Mouse (Mus musculus) heart, embryonic 15.5 days (tissue): ENCODE data around the gene Clmn. TPM values are rescaled to one million over a fixed set of nuclear protein-coding genes. Genes with fewer than 3 reads are reported as not detected.

Source experiments
- ATAC-seq: fragments of 200-750 bp; cut with Nextera tagmentation; replicated peaks from 2 replicates; pipeline ENCODE4 v1.8.0; 2017; ENCODE audit warnings: low read depth, moderate TSS enrichment; ENCODE audit not compliant: insufficient number of reproducible peaks, insufficient read depth, low FRiP score
- H3K27ac ChIP-seq: fragments of 300-500 bp; sonication (generic); 2 replicates; pipeline ENCODE4 v1.5.1; 2015; ENCODE audit warnings: mild to moderate bottlenecking, inconsistent platforms
- H3K27me3 ChIP-seq: fragments of 300-500 bp; sonication (generic); 2 replicates; pipeline ENCODE4 v1.6.1; 2015; ENCODE audit warnings: inconsistent platforms
- H3K36me3 ChIP-seq: fragments of 300-500 bp; sonication (generic); 2 replicates; pipeline ENCODE4 v1.6.1; 2015; ENCODE audit warnings: mild to moderate bottlenecking, inconsistent platforms
- H3K4me1 ChIP-seq: fragments of 300-500 bp; sonication (generic); replicated peaks from 2 replicates; pipeline ENCODE4 v1.6.1; 2015; ENCODE audit warnings: inconsistent platforms
- H3K4me2 ChIP-seq: fragments of 300-500 bp; sonication (generic); 2 replicates; pipeline ENCODE4 v1.6.1; 2015; ENCODE audit warnings: inconsistent platforms, mild to moderate bottlenecking, moderate library complexity
- H3K4me3 ChIP-seq: fragments of 300-500 bp; sonication (generic); 2 replicates; pipeline ENCODE4 v1.5.1; 2015; ENCODE audit warnings: mild to moderate bottlenecking, inconsistent platforms
- H3K9ac ChIP-seq: fragments of 300-500 bp; sonication (generic); 2 replicates; pipeline ENCODE4 v1.6.1; 2015; ENCODE audit warnings: mild to moderate bottlenecking, inconsistent platforms
- H3K9me3 ChIP-seq: fragments of 300-500 bp; sonication (generic); replicated peaks from 2 replicates; pipeline ENCODE4 v1.6.1; 2016; ENCODE audit warnings: inconsistent platforms
- WGBS: fragments of 180-500 bp; shearing (Covaris S2); methylation state at CpG from one replicate; pipeline ENCODE4 v1.1.7; 2015; ENCODE audit warnings: mixed read lengths; 5-methylcytosine and 5-hydroxymethylcytosine counted together
- polyA plus RNA-seq: library from polyadenylated mRNA; unstranded; fragments of >200 nt; fragmentation: Nextera tagmentation; extraction: Ambion mirVana; gene quantifications from 2 replicates; pipeline ENCODE4 v1.2.1, GENCODE M21; 2015

Clmn gene
- polyA plus RNA-seq, 1 experiment from 2014 or later = 0.54 TPM

DNA sequence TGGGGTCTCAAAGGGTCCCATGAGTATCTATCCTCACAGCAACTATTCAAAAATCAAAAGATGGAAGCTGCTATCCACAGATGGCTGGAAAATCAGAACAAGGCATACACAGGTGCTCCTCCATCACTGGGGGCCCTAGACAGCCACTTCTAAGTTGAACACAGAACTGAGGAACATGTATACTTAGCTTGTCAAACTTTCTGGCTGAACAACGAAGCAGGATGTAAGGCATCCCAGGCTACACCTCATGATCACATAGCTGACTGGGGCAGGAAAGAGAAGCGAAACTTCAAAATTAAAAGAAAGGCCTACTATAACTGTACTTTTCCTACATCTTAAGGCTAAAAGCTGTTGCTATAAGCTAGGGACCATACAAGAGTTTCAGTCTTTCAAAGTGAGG is 115.9 kb downstream of the Clmn start:
- H3K27ac ChIP-seq = no peak overlapping the region
- no peak for ATAC-seq
- H3K36me3 ChIP-seq = no peaks in the 10 kb centered on the region
- H3K9ac ChIP-seq = no peak overlapping the region
- H3K4me3 ChIP-seq = no peak overlapping the region
- H3K4me2 ChIP-seq = no peak overlapping the region
- peaks cover 43% of the 10 kb centered on the region for H3K4me1 ChIP-seq
- no peaks in the 10 kb centered on the region for H3K9me3 ChIP-seq
- no peaks in the 10 kb centered on the region for H3K27me3 ChIP-seq
- 73% methylated on average over 2 of the region's 2 CpGs for whole genome bisulfite sequencing

DNA sequence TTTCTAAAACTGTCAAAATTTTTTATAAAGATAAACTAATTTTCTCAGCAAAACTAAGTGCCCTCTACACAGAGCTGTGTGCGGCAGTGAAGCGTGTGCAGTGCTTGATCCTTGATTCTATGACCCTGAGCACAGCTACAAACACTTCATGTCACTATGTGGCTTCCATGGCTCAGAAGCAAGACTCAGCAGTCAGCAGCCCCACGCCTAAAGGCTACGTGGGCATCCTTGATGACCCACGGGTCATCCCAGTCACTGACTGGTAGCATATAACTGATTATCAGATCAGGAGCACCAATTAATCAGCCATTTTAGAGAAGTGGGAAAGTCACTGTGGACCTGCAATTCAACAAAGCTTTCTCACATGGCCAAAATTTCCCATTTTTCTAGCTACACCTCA is 117.6 kb downstream of the Clmn start:
- Histone ChIP-seq H3K4me3 (no peak overlapping the region), H3K9me3 (no peaks in the 10 kb centered on the region), H3K36me3 (no peaks in the 10 kb centered on the region), H3K4me2 (no peak overlapping the region), H3K27ac (no peak overlapping the region), H3K27me3 (no peaks in the 10 kb centered on the region), H3K4me1 (peaks cover 41% of the 10 kb centered on the region), H3K9ac (no peak overlapping the region)
- no peak for ATAC-seq
- 80% methylated on average over 5 of the region's 5 CpGs for WGBS

DNA sequence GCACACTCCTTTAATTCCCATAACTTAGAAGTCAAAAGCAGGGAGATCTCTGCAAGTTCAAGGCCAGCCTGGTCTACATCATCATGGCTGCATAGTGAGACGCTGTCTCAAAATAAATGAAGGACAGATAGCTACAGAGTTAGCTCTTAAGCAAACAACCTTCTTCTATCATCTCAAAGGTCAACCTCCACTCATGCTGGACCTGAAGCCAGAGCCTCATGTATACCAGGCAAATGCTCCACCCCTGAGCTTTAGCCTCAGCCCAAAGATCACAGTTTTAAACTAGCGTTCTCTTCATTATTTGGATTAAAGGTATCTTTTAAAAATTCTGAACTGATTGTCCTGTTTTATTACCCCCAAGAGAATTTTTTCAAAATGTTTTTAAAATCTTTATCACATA is 118.3 kb downstream of the Clmn start:
- Histone ChIP-seq H3K4me2 (no peak overlapping the region), H3K4me3 (no peak overlapping the region), H3K27ac (no peak overlapping the region), H3K27me3 (no peaks in the 10 kb centered on the region), H3K9me3 (no peaks in the 10 kb centered on the region), H3K36me3 (no peaks in the 10 kb centered on the region), H3K4me1 (peaks cover 48% of the 10 kb centered on the region), H3K9ac (no peak overlapping the region)
- ATAC-seq = no peak
- 85% methylated on average over 2 of the region's 2 CpGs for WGBS

DNA sequence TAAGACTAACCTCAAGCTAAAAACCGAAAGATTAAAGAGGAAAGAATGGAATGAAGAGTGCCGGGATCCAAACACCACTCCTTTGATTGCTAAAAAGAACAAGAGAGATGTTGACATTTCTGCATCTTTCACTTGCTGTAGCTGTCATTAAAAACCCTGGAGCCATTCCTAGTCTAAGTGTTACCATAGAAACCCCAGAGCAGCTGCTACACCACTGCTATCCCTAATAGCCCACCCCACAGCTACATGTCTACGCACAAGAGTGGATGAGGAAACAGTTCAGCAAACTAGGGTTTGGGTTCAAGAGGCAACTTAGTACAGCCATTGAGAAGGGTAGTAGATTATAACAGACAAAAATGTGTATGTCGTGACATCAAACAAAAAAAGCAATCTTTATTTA is 121.2 kb downstream of the Clmn start:
- H3K4me3 ChIP-seq = no peak overlapping the region
- no peak overlapping the region for H3K9ac ChIP-seq
- WGBS = 64% methylated on average over 4 of the region's 4 CpGs
- no peaks in the 10 kb centered on the region for H3K27me3 ChIP-seq
- H3K4me2 ChIP-seq = no peak overlapping the region
- no peaks in the 10 kb centered on the region for H3K36me3 ChIP-seq
- H3K4me1 ChIP-seq = peaks cover 37% of the 10 kb centered on the region
- H3K9me3 ChIP-seq = no peaks in the 10 kb centered on the region
- ATAC-seq = no peak
- no peak overlapping the region for H3K27ac ChIP-seq

DNA sequence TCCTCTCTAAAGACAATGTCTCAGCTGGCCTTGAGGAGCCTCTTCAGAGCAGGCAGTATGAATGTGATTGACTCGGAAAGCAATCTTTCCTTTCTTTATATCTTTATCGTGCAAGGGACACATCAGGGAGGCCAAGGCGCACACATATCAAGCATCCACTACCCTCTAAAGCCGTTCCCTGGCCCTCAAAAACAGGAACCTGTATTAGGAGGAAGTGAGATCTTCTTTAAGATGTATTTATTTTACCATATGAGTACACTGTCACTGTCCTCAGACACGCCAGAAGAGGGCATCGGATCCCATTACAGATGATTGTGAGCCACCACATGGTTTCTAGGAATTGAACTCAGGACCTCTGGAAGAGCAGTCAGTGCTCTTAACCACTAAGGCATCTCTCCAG is 122.6 kb downstream of the Clmn start:
- H3K36me3 ChIP-seq = no peaks in the 10 kb centered on the region; the same call in 1 of the 2 replicates
- peaks cover 30% of the 10 kb centered on the region for H3K4me1 ChIP-seq
- H3K4me3 ChIP-seq = no peak overlapping the region
- WGBS = 78% methylated on average over 6 of the region's 6 CpGs
- H3K9me3 ChIP-seq = no peaks in the 10 kb centered on the region
- H3K9ac ChIP-seq = no peak overlapping the region
- H3K27ac ChIP-seq = no peak overlapping the region
- no peaks in the 10 kb centered on the region for H3K27me3 ChIP-seq
- no peak for ATAC-seq
- no peak overlapping the region for H3K4me2 ChIP-seq

DNA sequence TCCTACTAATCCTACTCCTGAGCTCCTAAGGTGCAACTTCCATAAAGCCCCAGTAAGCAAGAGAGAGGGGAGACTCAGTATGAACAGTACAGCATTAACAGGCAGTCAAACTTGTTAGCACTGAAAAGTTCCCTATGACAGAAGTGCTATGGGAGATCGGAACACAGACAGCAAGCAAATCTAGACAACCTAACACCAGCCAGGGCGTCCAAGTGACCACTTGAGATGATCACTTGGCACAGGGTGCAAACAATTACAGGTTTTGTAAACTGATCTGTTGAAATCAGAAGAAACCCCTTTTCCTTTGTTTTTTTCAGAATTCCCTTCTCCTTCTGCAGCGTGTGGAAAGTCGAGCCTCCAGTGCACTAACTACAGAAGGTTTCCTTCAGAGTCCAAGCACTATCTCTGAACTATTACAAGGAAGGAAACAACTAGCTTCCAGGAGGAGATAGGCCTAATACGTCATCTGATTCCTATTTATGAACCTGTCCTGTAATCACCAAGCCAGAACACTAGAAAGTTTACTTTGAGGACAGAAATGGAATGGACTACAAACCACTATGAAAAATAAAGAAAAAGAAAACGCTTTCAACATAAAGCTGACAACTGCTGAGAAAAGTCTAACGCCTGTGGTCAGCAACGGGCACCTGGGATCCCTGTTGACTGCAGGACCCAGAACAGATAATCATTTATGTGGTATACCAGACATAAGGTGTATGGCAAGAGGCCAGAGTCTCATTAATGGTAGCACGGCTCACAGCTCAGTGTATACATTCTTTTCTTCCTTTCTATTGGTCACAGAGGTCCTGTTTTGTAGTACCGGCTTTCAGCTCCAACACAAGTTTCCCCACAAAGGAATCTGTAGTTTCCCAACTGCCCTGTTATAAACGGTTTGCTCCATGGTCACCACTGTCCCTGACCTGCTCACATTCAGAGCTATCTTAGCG is 123.8 kb downstream of the Clmn start:
- no peak overlapping the region for H3K9ac ChIP-seq
- 43% methylated on average over 12 of the region's 12 CpGs for WGBS
- 0 out of 2 replicates have a peak overlapping the region, but pooled peaks have one; percentile 5 for H3K27ac ChIP-seq
- peaks cover 28% of the 10 kb centered on the region for H3K4me1 ChIP-seq
- H3K27me3 ChIP-seq = no peaks in the 10 kb centered on the region
- no peaks in the 10 kb centered on the region for H3K9me3 ChIP-seq
- no peak overlapping the region for H3K4me3 ChIP-seq
- H3K4me2 ChIP-seq = no peak overlapping the region
- ATAC-seq = no peak
- H3K36me3 ChIP-seq = no peaks in the 10 kb centered on the region; the same call in 1 of the 2 replicates

DNA sequence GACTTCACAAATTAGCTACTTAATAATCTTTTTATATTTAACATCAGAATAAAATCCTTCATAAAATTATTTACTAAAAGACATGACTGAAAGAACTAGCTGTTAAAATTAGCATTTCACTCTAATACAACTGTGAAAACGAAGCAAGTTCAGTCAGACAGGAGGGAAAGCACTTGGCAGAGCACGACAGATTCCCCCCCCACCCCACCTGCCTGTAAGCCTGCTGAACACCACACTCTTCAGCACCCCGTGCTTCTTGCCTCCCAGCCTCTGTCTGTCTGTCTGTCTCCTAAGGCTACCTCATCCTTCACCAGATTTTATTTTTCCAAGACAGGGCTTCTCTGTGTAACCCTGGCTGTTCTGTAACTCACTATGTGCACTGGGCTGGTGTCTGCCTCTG is 125.9 kb downstream of the Clmn start:
- WGBS = 56% methylated on average over 3 of the region's 3 CpGs
- Histone ChIP-seq H3K9me3 (no peaks in the 10 kb centered on the region), H3K27me3 (no peaks in the 10 kb centered on the region), H3K27ac (no peak overlapping the region), H3K36me3 (no peaks in the 10 kb centered on the region; the same call in 1 of the 2 replicates), H3K4me3 (no peak overlapping the region), H3K4me1 (peaks cover 28% of the 10 kb centered on the region), H3K9ac (no peak overlapping the region), H3K4me2 (no peak overlapping the region)
- ATAC-seq = no peak

DNA sequence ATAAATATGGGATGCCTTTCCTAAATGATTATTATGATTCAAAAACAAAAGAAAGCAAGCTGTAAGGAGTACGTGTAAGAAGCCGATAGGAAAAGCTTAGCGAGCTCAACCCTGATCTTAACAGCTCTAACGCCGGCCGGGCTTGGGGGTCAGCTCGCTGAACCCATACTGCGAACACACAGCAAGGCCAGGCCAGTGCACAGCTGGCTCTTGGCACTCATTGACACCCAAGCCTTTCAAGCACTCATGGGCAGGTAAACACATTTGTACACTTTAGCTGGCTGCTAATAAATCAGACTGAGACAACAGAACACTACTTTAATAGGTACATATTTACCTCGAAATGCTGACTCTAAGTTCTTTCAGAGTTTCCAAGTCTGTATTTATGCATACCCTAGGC is 126.4 kb downstream of the Clmn start:
- Histone ChIP-seq H3K4me3 (no peak overlapping the region), H3K36me3 (no peaks in the 10 kb centered on the region; the same call in 1 of the 2 replicates), H3K9me3 (no peaks in the 10 kb centered on the region), H3K27ac (no peak overlapping the region), H3K4me2 (no peak overlapping the region), H3K27me3 (no peaks in the 10 kb centered on the region), H3K9ac (no peak overlapping the region), H3K4me1 (peaks cover 26% of the 10 kb centered on the region)
- WGBS = 73% methylated on average over 9 of the region's 9 CpGs
- no peak for ATAC-seq

DNA sequence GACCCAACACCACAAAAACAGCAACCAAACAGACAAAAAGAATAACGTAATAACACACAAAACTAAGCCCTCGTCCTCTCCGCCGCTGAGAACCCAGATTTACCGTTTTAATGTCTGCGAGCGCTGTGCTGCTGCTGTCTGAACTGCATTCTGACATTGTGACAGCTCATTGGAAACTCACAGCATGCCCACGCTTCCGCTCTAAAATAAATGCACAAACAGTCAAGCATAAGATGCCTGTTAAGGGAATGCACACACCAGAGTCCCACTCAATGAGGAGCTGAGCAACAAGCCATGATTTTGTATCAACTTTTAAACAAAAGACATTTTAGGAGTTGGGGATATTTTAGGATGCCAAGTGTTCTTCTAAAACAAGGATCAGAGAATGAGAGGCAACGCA is 127.2 kb downstream of the Clmn start:
- WGBS = 89% methylated on average over 10 of the region's 10 CpGs
- no peak overlapping the region for H3K9ac ChIP-seq

DNA sequence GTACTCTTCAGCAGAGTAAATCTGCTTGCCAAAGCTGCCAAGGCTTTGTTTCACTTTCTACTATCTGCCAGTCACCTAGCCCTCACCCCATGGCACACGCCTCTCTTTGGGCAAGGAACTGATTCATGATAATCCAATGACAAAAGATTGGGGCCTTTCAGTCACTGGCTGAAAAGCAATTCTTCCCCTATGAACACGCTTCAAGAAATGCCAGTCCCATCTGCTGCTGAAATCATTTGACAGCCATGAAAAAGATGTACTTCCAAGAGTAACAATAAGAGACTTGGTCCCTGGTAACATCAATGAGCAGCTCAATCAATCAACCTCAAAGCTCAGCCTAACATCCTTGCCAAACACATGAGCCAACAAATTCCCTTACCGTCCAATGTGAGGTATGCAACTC is 128.9 kb downstream of the Clmn start:
- Histone ChIP-seq H3K27ac (no peak overlapping the region), H3K9me3 (no peaks in the 10 kb centered on the region), H3K4me2 (no peak overlapping the region), H3K4me1 (peaks cover 13% of the 10 kb centered on the region), H3K36me3 (peaks cover 10% of the 10 kb centered on the region), H3K4me3 (no peak overlapping the region), H3K9ac (no peak overlapping the region), H3K27me3 (no peaks in the 10 kb centered on the region)
- WGBS = 73% methylated on average over 3 of the region's 3 CpGs
- no peak for ATAC-seq

More for the DNA sequence above, 127.2 kb downstream of the Clmn start:
- no peak overlapping the region for H3K27ac ChIP-seq
- no peaks in the 10 kb centered on the region for H3K9me3 ChIP-seq
- no peak overlapping the region for H3K4me3 ChIP-seq
- ATAC-seq = no peak
- H3K4me1 ChIP-seq = peaks cover 26% of the 10 kb centered on the region
- H3K27me3 ChIP-seq = no peaks in the 10 kb centered on the region
- no peaks in the 10 kb centered on the region; the same call in 1 of the 2 replicates for H3K36me3 ChIP-seq
- H3K4me2 ChIP-seq = no peak overlapping the region

DNA sequence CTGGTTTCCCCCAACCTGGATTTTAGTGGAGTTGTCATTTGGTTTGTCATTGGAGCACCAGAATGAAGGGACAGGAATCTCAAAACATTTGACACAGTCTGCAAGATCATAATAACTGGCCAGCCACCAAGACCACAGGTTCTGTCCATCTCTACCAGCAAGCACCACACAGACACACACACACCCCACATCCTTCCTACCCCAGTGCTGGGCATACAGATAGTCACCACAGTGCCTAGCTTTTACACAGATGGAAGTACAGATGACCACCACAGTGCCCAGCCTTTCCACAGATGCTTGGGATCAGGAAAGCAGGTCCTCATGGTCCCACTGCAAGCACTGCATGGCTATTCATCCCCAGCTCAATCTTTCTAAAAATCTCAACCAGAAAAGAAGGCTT is 131.7 kb downstream of the Clmn start:
- H3K27me3 ChIP-seq = no peaks in the 10 kb centered on the region
- no peak overlapping the region for H3K27ac ChIP-seq
- ATAC-seq = no peak
- H3K36me3 ChIP-seq = peaks cover 23% of the 10 kb centered on the region
- no peak overlapping the region for H3K4me3 ChIP-seq
- H3K9ac ChIP-seq = no peak overlapping the region
- no peak overlapping the region for H3K4me2 ChIP-seq
- 0 out of 2 replicates have a peak, but pooled peaks cover 5% of the 10 kb centered on the region for H3K4me1 ChIP-seq
- no peaks in the 10 kb centered on the region for H3K9me3 ChIP-seq

DNA sequence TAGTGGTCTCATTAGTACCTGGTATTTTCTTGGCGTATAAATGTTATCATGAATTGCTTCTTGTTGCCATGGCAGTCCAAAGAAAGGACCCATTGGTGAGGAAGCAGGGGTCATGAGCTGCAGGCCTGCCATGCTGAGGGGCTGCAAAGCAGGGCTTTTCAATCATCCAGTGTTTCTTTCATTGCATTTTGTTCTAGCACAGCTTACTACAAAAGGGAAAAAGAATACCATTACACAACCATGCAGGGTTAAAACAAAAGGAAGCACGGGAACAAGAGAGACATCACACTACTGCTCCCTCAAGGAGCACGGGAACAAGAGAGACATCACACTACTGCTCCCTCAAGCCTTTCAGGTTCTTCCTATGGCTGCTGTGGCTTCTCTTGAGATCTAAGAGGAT is 133.1 kb downstream of the Clmn start:
- Histone ChIP-seq H3K4me2 (no peak overlapping the region), H3K27me3 (no peaks in the 10 kb centered on the region), H3K4me3 (no peak overlapping the region), H3K4me1 (0 out of 2 replicates have a peak, but pooled peaks cover 5% of the 10 kb centered on the region), H3K27ac (no peak overlapping the region), H3K9ac (no peak overlapping the region), H3K9me3 (no peaks in the 10 kb centered on the region), H3K36me3 (peaks cover 31% of the 10 kb centered on the region)
- no peak for ATAC-seq
- WGBS = 79% methylated on average over 3 of the region's 3 CpGs
